9 mouse cellular contexts compared by ENCODE assay signal in genomic region chr10:61285271-61285670, GRCm38 (mm10). TPM values are rescaled to one million over a fixed set of nuclear protein-coding genes. Genes with fewer than 3 reads are reported as not detected.
DNase-seq lines count a peak whose midpoint lies in the region; ATAC-seq lines count a peak whose summit lies in the region.
"Had no signal": no experiment of that assay in that cellular context is flagged by ENCODE, and none has a peak within 500 bp of the region (broad histone marks: within the 10 kb centered on the region; RNA-seq: fewer than 3 reads in every experiment).

No protein-coding gene starts in this region.

- H3K4me1 ChIP-seq in hindbrain, embryonic 14.5 days (replicated peaks; ENCODE audit: control insufficient read depth, insufficient read depth, low read length), result no peaks in the 10 kb centered on the region
- peaks cover 6% of the 10 kb centered on the region; the same call in 1 of the 2 replicates for H3K4me1 ChIP-seq in hindbrain, embryonic 10.5 days (replicated peaks)
- no peaks in the 10 kb centered on the region for H3K4me1 ChIP-seq in midbrain, embryonic 16.5 days (ENCODE audit: control insufficient read depth, insufficient read depth, low read length)
- H3K4me1 ChIP-seq: embryonic facial prominence, embryonic 13.5 days had no signal

- no peak for ATAC-seq in hindbrain, embryonic 14.5 days (ENCODE audit: low FRiP score)
- no peak for ATAC-seq in midbrain, embryonic 16.5 days

- H3K4me2 ChIP-seq in hindbrain, embryonic 14.5 days (replicated peaks), result no peak overlapping the region
- H3K4me2 ChIP-seq in midbrain, embryonic 16.5 days (ENCODE audit: low read length), result no peak overlapping the region
- H3K4me2 ChIP-seq: embryonic facial prominence, embryonic 13.5 days had no signal

- no peaks in the 10 kb centered on the region for H3K27me3 ChIP-seq in hindbrain, embryonic 14.5 days (ENCODE audit: control insufficient read depth, insufficient read depth, low read length)
- H3K27me3 ChIP-seq in hindbrain, embryonic 10.5 days (ENCODE audit: insufficient read depth, poor library complexity, severe bottlenecking), result no peaks in the 10 kb centered on the region
- no peaks in the 10 kb centered on the region for H3K27me3 ChIP-seq in midbrain, embryonic 16.5 days (ENCODE audit: control insufficient read depth, insufficient read depth, low read depth, low read length)
- H3K27me3 ChIP-seq: embryonic facial prominence, embryonic 13.5 days had no signal

- intact Hi-C loops in heart, postnatal 14 days (cut with DNase I), result no loop called here
- intact Hi-C loops in left cerebral cortex, postnatal 25 days (cut with DNase I), result no loop called here

- H3K36me3 ChIP-seq in hindbrain, embryonic 14.5 days (replicated peaks; ENCODE audit: control insufficient read depth, insufficient read depth), result no peaks in the 10 kb centered on the region
- H3K36me3 ChIP-seq in hindbrain, embryonic 10.5 days, result no peaks in the 10 kb centered on the region
- H3K36me3 ChIP-seq in midbrain, embryonic 16.5 days (ENCODE audit: control insufficient read depth, insufficient read depth, low read length), result no peaks in the 10 kb centered on the region
- H3K36me3 ChIP-seq: embryonic facial prominence, embryonic 13.5 days had no signal

- no peak overlapping the region for H3K4me3 ChIP-seq in hindbrain, embryonic 14.5 days (replicated peaks; ENCODE audit: low read length)
- no peak overlapping the region for H3K4me3 ChIP-seq in hindbrain, embryonic 10.5 days
- H3K4me3 ChIP-seq in midbrain, embryonic 16.5 days (ENCODE audit: low read depth, low read length), result no peak overlapping the region
- H3K4me3 ChIP-seq: embryonic facial prominence, embryonic 13.5 days had no signal

- no peak overlapping the region for H3K9ac ChIP-seq in hindbrain, embryonic 14.5 days
- no peak overlapping the region for H3K9ac ChIP-seq in midbrain, embryonic 16.5 days (ENCODE audit: low read depth, low read length)
- H3K9ac ChIP-seq: embryonic facial prominence, embryonic 13.5 days had no signal

- H3K9me3 ChIP-seq in hindbrain, embryonic 14.5 days (ENCODE audit: control insufficient read depth, low read length), result no peaks in the 10 kb centered on the region
- no peaks in the 10 kb centered on the region for H3K9me3 ChIP-seq in hindbrain, embryonic 10.5 days
- H3K9me3 ChIP-seq in midbrain, embryonic 16.5 days (replicated peaks; ENCODE audit: control insufficient read depth, low read length, poor library complexity, severe bottlenecking), result no peaks in the 10 kb centered on the region
- H3K9me3 ChIP-seq: embryonic facial prominence, embryonic 13.5 days had no signal

- peak; percentile 41 for DNase-seq in hindbrain, embryonic 14.5 days (ENCODE audit: low spot score)
- no peak for DNase-seq in hindbrain, embryonic 10.5 days (ENCODE audit: low spot score)
- peak; percentile 49 for DNase-seq in cerebellum, adult 11-12 months
- DNase-seq in heart, postnatal 14 days, result peak; percentile 69 to 76
- DNase-seq in lung, postnatal 14 days, result peak; percentile 58
- no peak for DNase-seq in layer of hippocampus, adult 8-10 months (ENCODE audit: low spot score in 2 of 2)
- no peak for DNase-seq in left cerebral cortex, postnatal 25 days (ENCODE audit: low spot score in 2 of 2)

- no peak overlapping the region for H3K27ac ChIP-seq in hindbrain, embryonic 14.5 days
- no peak overlapping the region for H3K27ac ChIP-seq in hindbrain, embryonic 10.5 days
- H3K27ac ChIP-seq in midbrain, embryonic 16.5 days (ENCODE audit: low read length), result no peak overlapping the region
- H3K27ac ChIP-seq: embryonic facial prominence, embryonic 13.5 days had no signal

- 66% methylated on average over 11 of the region's 11 CpGs for WGBS in hindbrain, embryonic 14.5 days
- 86% methylated on average over 11 of the region's 11 CpGs for WGBS in hindbrain, embryonic 10.5 days
- 76% methylated on average over 11 of the region's 11 CpGs for WGBS in midbrain, embryonic 16.5 days

RNA-seq across cellular contexts. Expression of gene Adamts14, which starts 12.0 kb away (rescaled TPM):
- polyA plus RNA-seq in hindbrain, embryonic 14.5 days (2014; fragmentation: Nextera tagmentation; extraction: Ambion mirVana), result 0.27 and 0.36 TPM in 2 replicates
- polyA plus RNA-seq in hindbrain, embryonic 10.5 days (2016; fragmentation: Nextera tagmentation; extraction: Ambion mirVana), result 0.26 and 0.43 TPM in 2 replicates
- total RNA-seq in heart, postnatal 14 days (2021), result 1 to 10 TPM; 3.5 to 4.3 TPM
- 1 to 10 TPM; 1.5 to 2.0 (median 1.8) TPM for total RNA-seq in layer of hippocampus, adult 8-10 months (2022)
- 0.24 and 0.29 TPM in 2 replicates for polyA plus RNA-seq in midbrain, embryonic 16.5 days (2015; fragmentation: Nextera tagmentation; extraction: Ambion mirVana)
- under 1 TPM; 0.21 to 0.32 TPM for total RNA-seq in left cerebral cortex, postnatal 25 days (2021)

RNA-seq across cellular contexts. Expression of gene Prf1, which starts 12.4 kb away (rescaled TPM):
- polyA plus RNA-seq in hindbrain, embryonic 14.5 days (2014; fragmentation: Nextera tagmentation; extraction: Ambion mirVana), result 0.12 TPM in 1 of 2 replicates, not detected in the other
- not detected in 2 replicates for polyA plus RNA-seq in hindbrain, embryonic 10.5 days (2016; fragmentation: Nextera tagmentation; extraction: Ambion mirVana)
- not detected for total RNA-seq in heart, postnatal 14 days (2021)
- not detected for total RNA-seq in layer of hippocampus, adult 8-10 months (2022)
- polyA plus RNA-seq in midbrain, embryonic 16.5 days (2015; fragmentation: Nextera tagmentation; extraction: Ambion mirVana), result not detected in 2 replicates
- not detected for total RNA-seq in left cerebral cortex, postnatal 25 days (2021)
- polyA plus RNA-seq: embryonic facial prominence, embryonic 13.5 days had no signal

Comparison
In these comparisons a context has a peak if more than half of its experiments do, and no peak if none do; other contexts are left out.
1. DNase-seq: peak in hindbrain, embryonic 14.5 days (single experiment), cerebellum, adult 11-12 months (single experiment), heart, postnatal 14 days (2 of 2) and lung, postnatal 14 days (single experiment); none in hindbrain, embryonic 10.5 days (single experiment), layer of hippocampus, adult 8-10 months (0 of 2) and left cerebral cortex, postnatal 25 days (0 of 2).